Mouse (Mus musculus) heart, adult 2 months (tissue): ENCODE measurements at regions not wholly inside any gene's neighbourhood (a gene's known extent, or its start where the extent isn't known, plus 50 kb on each side); places are given as distances from the start of the nearest gene placed in this dataset.

ENCODE experiments used
- CTCF ChIP-seq: fragments of 200-600 bp; IDR thresholded peaks from 2 replicates; pipeline ENCODE4 v1.8.1; 2022; ENCODE audit warnings: antibody characterized with exemption, mild to moderate bottlenecking, moderate library complexity
- POLR2A ChIP-seq: fragments of 200-500 bp; IDR thresholded peaks from 2 replicates; pipeline ENCODE4 v1.6.1; 2011; ENCODE audit warnings: mild to moderate bottlenecking, low read depth, low read length, control low read depth; ENCODE audit not compliant: insufficient read depth

GRCm38 (mm10) chr2:128340631-128341240 is 214.9 kb downstream of the Bcl2l11 start:
- TF ChIP-seq CTCF, result no peak
- TF ChIP-seq POLR2A, result no peak
